Mouse (Mus musculus) small intestine, adult 2 months (tissue): ENCODE data around the gene Arid2. TPM values are rescaled to one million over a fixed set of nuclear protein-coding genes. Genes with fewer than 3 reads are reported as not detected.

Experiments
- H3K27ac ChIP-seq: fragments of 200-500 bp; 2 replicates; pipeline ENCODE4 v1.5.1; 2012; ENCODE audit warnings: low read depth, low read length, control low read depth, inconsistent platforms; ENCODE audit not compliant: insufficient read depth
- H3K27me3 ChIP-seq: fragments of 200-500 bp; 2 replicates; pipeline ENCODE4 v1.6.1; 2012; ENCODE audit warnings: mild to moderate bottlenecking, moderate library complexity, low read length, inconsistent platforms; ENCODE audit not compliant: control insufficient read depth, insufficient read depth
- H3K36me3 ChIP-seq: fragments of 200-500 bp; 2 replicates; pipeline ENCODE4 v1.6.1; 2012; ENCODE audit warnings: mild to moderate bottlenecking, low read length, control low read depth, inconsistent platforms; ENCODE audit not compliant: control insufficient read depth, insufficient read depth
- H3K4me1 ChIP-seq: fragments of 200-500 bp; 2 replicates; pipeline ENCODE4 v1.6.1; 2012; ENCODE audit warnings: low read length, inconsistent platforms, mixed read lengths; ENCODE audit not compliant: control insufficient read depth, insufficient read depth, insufficient read length
- H3K4me3 ChIP-seq: fragments of 200-500 bp; 2 replicates; pipeline ENCODE4 v1.5.1; 2012; ENCODE audit warnings: low read depth, mild to moderate bottlenecking, control low read depth, inconsistent platforms, low read length, moderate library complexity
- CTCF ChIP-seq: fragments of 200-500 bp; IDR thresholded peaks from 2 replicates; pipeline ENCODE4 v1.5.1; 2012; ENCODE audit warnings: low read depth, mild to moderate bottlenecking, control low read depth, inconsistent platforms, low read length, moderate library complexity, mixed read lengths; ENCODE audit not compliant: insufficient replicate concordance, insufficient read length; ENCODE audit errors: extremely low read depth
- POLR2A ChIP-seq: fragments of 200-500 bp; IDR thresholded peaks from 2 replicates; pipeline ENCODE4 v1.6.1; 2012; ENCODE audit warnings: low read depth, mild to moderate bottlenecking, control low read depth, inconsistent platforms, low read length, moderate library complexity
- WGBS: fragments of 180-500 bp; shearing (Covaris S2); methylation state at CpG from one replicate; pipeline ENCODE4 v1.1.7; 2018; 5-methylcytosine and 5-hydroxymethylcytosine counted together
- polyA plus RNA-seq: library from polyadenylated mRNA; depleted of rRNA; stranded (reverse); fragments of >200 nt; gene quantifications from 2 replicates; pipeline ENCODE4 v1.2.3, GENCODE M21; 2012

Gene Arid2
- polyA plus RNA-seq, 1 experiment = 12.3 TPM

DNA sequence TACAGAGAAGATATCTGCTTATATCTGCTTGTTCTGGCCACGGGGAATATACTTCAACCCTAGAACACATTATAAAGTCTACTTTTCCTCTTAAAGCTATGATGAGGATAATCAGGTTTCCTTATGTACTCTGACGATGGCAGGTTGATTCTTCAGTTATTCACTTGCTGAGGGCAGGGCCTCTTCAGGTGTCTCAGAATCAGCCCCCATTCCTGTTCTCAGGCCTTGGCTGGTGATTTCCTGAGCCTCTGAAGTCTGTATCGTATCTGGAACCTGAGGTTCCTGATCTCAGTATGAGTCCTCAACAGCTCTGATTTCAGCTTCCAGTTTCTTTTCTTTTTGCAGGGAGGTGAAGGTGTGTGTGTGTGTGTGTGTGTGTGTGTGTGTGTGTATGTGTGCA, 22.7 kb upstream of the Arid2 start:
- Histone ChIP-seq H3K27ac (no peak overlapping the region), H3K27me3 (no peaks in the 10 kb centered on the region), H3K4me1 (no peaks in the 10 kb centered on the region), H3K36me3 (peaks cover 3% of the 10 kb centered on the region; the same call in 1 of the 2 replicates), H3K4me3 (no peak overlapping the region)
- TF ChIP-seq POLR2A (no peak), CTCF (no peak)
- WGBS = 94% methylated on average over 3 of the region's 3 CpGs

DNA sequence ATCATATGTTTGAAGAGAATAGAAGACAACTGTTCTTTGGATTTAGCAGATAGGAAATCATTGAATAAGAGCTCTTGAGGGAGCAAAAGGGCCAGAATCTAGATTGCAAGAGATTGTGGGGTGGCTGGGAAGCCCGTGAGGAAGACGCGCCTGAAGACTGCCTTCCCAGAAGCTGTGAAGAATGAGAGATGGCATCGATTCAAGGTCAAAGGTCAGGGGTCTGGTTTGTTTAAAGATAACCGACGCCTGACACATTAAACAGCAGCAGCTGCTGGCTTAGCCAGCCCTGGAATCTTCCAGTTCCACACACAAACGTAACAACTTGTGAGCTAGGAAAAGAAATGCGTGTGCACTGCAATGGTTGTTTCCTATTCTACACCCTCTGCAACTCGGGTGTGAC, 19.4 kb upstream of the Arid2 start:
- no peaks in the 10 kb centered on the region for H3K27me3 ChIP-seq
- TF ChIP-seq CTCF = no peak
- no peak for TF ChIP-seq POLR2A
- no peak overlapping the region for H3K27ac ChIP-seq
- H3K4me3 ChIP-seq = no peak overlapping the region
- H3K36me3 ChIP-seq = peaks cover 3% of the 10 kb centered on the region; the same call in 1 of the 2 replicates
- 40% methylated on average over 9 of the region's 9 CpGs for WGBS
- peaks cover 6% of the 10 kb centered on the region for H3K4me1 ChIP-seq

DNA sequence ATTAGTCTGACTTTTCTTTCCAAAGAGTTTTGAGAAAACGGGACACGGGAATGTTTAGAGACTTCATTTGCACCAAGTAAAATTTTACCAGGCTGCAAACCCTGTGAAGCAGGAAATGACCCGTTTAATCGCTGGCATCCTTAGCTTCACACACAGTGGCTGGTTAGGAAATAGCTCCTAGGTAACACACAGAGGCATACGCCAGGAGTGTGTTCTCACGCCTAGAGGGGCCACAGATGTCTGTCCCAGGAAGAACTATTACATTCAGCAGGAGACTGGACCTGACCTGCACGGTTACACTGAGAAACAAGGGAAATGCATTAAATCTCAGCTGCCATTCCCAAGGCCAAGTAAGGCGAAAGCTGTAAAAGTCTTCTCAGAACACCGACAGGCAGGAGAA, 18.7 kb upstream of the Arid2 start:
- no peak overlapping the region for H3K4me3 ChIP-seq
- WGBS = 87% methylated on average over 9 of the region's 9 CpGs
- H3K4me1 ChIP-seq = peaks cover 6% of the 10 kb centered on the region
- H3K27me3 ChIP-seq = no peaks in the 10 kb centered on the region
- TF ChIP-seq CTCF (no peak), POLR2A (no peak)
- no peak overlapping the region for H3K27ac ChIP-seq
- H3K36me3 ChIP-seq = peaks cover 3% of the 10 kb centered on the region; the same call in 1 of the 2 replicates

DNA sequence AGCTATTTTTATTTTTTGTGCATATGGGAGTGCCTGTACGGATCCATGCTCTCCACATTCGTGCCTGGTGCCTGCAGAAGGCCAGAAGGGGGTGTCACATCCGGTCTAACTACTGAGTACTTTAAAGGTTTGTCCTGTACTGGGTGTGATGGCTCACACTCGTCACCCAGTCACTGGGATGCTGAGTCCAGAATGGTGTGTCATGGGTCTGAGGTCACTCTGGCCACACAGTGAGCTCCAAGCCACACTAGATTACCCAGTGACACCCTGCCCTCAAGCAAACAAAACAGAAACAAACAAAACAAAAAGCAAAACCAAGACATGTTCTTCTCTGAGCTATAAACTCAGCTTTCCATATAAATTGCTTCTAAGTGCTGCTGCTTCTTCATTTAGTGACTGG, 17.9 kb upstream of the Arid2 start:
- Histone ChIP-seq H3K4me1 (peaks cover 6% of the 10 kb centered on the region), H3K27me3 (no peaks in the 10 kb centered on the region), H3K36me3 (peaks cover 5% of the 10 kb centered on the region), H3K4me3 (no peak overlapping the region), H3K27ac (no peak overlapping the region)
- WGBS = 89% methylated on average over 4 of the region's 4 CpGs
- TF ChIP-seq POLR2A (no peak), CTCF (no peak)

DNA sequence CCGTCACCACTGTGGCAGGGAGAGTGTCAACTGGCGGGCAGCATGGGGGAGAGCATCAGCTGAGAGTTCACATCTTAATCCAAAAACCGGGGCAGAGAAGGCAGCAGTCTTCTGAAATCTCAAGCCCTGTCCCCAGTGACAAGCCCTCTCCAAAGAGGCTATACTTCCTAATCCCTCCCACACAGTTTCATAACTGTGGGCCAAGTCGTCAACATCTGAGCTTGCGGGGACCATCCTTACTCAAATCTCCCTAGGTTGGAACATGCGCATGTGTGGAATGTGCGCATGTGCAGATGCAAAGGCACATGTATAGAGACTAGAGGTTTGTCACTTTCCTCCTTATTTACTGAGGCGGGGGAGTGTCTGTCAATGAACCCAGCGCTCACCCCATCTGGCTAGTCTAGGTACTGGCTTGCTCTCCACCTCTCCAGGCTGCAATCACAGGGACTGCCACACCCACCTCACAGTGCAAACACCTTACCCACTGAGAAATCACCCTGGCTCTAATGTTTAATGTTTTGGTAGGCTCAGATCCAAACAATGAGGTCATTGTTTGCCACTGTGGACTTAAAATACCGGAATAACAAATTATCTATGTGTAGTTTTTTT, 16.9 kb upstream of the Arid2 start:
- H3K4me1 ChIP-seq = peaks cover 6% of the 10 kb centered on the region
- 49% methylated on average over 10 of the region's 10 CpGs for WGBS
- TF ChIP-seq POLR2A (no peak), CTCF (no peak)
- peaks cover 7% of the 10 kb centered on the region for H3K36me3 ChIP-seq
- no peak overlapping the region for H3K4me3 ChIP-seq
- H3K27ac ChIP-seq = no peak overlapping the region
- H3K27me3 ChIP-seq = no peaks in the 10 kb centered on the region

DNA sequence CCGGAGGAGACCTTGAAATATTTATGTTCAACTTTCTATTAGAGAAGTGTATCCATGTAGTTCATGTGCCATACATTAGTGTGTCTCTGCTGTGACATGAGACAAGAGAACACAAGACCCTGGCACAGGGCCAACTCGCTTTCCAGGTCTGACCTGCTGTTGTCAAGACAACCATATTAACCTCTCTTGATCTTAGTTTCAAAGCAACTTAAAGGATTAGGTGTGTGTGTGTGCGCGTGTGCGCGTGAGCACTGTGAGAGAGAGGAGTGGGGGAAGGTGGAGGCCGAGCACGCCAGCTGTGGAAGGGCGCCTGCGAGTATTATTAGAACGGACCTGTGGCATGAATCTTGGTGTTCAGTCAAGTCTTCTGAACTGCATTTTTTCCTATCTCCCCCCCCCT, 15.0 kb upstream of the Arid2 start:
- H3K36me3 ChIP-seq = peaks cover 12% of the 10 kb centered on the region
- no peak for TF ChIP-seq POLR2A
- no peak for TF ChIP-seq CTCF
- WGBS = 78% methylated on average over 11 of the region's 11 CpGs
- H3K27me3 ChIP-seq = no peaks in the 10 kb centered on the region
- no peak overlapping the region for H3K4me3 ChIP-seq
- H3K27ac ChIP-seq = no peak overlapping the region
- peaks cover 6% of the 10 kb centered on the region for H3K4me1 ChIP-seq

DNA sequence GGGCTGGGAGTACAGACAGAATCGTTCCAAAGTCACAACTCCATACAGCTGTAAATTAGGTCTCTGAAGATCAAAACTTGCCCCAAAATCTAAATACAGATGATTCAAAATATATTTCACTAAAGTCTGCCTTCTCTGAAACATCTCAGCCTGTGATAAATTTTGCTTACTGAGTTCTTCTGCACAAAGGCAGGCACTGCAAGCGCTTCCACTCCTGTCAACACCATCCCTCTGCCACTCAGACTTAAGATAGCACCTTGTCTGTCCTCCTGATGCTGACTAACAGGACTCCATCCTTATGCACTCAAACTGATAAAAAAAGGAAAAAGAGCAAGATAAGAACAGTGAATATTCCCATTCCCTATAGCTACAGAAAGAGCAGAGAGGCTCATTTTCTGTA, 13.0 kb upstream of the Arid2 start:
- Histone ChIP-seq H3K36me3 (peaks cover 15% of the 10 kb centered on the region), H3K27ac (no peak overlapping the region), H3K27me3 (no peaks in the 10 kb centered on the region), H3K4me3 (no peak overlapping the region), H3K4me1 (peaks cover 6% of the 10 kb centered on the region)
- TF ChIP-seq POLR2A (no peak), CTCF (no peak)
- WGBS = 90% methylated on average over 2 of the region's 2 CpGs
